Mouse (Mus musculus) liver, embryonic 14.5 days (tissue): ENCODE results near the gene Asb14.

Experiments used
- CTCF ChIP-seq: IDR thresholded peaks from 2 replicates; pipeline ENCODE4 v1.5.1; 2016; ENCODE audit warnings: antibody characterized with exemption, low read depth, control low read depth
- EP300 ChIP-seq: IDR thresholded peaks from 2 replicates; pipeline ENCODE4 v1.6.1; 2016; ENCODE audit warnings: antibody characterized with exemption, low read depth

DNA sequence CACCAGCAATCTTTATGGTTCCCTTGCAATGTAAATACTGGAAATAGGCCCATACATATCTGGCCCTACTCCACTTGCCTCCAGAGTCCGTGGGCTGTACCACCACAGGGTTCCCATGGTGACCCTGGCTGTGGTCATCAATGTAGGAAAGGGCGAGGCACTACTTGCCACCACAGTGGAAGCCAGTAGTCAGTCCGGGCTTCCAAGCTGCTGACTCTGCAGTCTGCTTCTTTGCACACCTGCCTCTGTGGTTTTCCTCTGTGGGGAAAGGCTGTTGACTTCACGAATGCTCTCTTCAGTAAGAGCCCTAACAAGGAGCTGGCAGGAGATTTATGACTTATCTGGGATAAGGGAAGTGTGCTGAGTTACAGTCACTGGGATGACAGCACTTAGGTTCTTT, 15.6 kb upstream of the Asb14 start:
- no peak for TF ChIP-seq CTCF
- TF ChIP-seq EP300: no peak
